Mouse (Mus musculus) left cerebral cortex, postnatal 4 days (tissue): Measurements from ENCODE around the gene Ica1. TPM values are rescaled to one million over a fixed set of nuclear protein-coding genes. Genes with fewer than 3 reads are reported as not detected.

Experiments
- DNase-seq: peaks from one replicate; pipeline ENCODE4 v3.0.0-alpha.2; 2022
- intact Hi-C: fragments of 180-260 bp; cut with DNase I; formaldehyde crosslinking; loops from one replicate; pipeline ENCODE4 v1.15.1; 2025
- total RNA-seq, 2 experiments: library from RNA; stranded (reverse); gene quantifications; 2 replicates each; pipeline ENCODE4 v1.2.3; 2021

Ica1 gene
- 10 to 100 TPM; 63.4 to 64.1 TPM for total RNA-seq

GRCm38 (mm10) chr6:8778296-8778649 lies at the start of gene Ica1:
Gene Ica1, minus strand, starts transcription at chr6:8778488.
- DNase-seq = no peak

GRCm38 (mm10) chr6:8819866-8820265 lies 41.6 kb upstream of the Ica1 start:
- intact Hi-C loops = no loop called here
- no peak for DNase-seq

More at GRCm38 (mm10) chr6:8778296-8778649, at the start of gene Ica1:
- intact Hi-C loops = no loop called here

GRCm38 (mm10) chr6:8814332-8815002 lies 36.2 kb upstream of the Ica1 start:
- no peak for DNase-seq
- intact Hi-C loops = no loop called here

- intact Hi-C loops = no loop called here
- DNase-seq = no peak
Measured at GRCm38 (mm10) chr6:8802561-8803150, 24.4 kb upstream of the Ica1 start.

GRCm38 (mm10) chr6:8792385-8792784 lies 14.1 kb upstream of the Ica1 start:
- intact Hi-C loops = no loop called here
- DNase-seq = no peak

- DNase-seq = no peak
- intact Hi-C loops = no loop called here
Measured at GRCm38 (mm10) chr6:8791781-8792180, 13.5 kb upstream of the Ica1 start.

- DNase-seq = no peak
- intact Hi-C loops = no loop called here
Measured at GRCm38 (mm10) chr6:8780618-8781017, 2.3 kb upstream of the Ica1 start.

- intact Hi-C loops = no loop called here
- DNase-seq = peak; percentile 47
Measured at GRCm38 (mm10) chr6:8777411-8778295, 635 bp downstream of the Ica1 start.

GRCm38 (mm10) chr6:8771539-8771938 lies 6.7 kb downstream of the Ica1 start:
- DNase-seq = no peak
- intact Hi-C loops = no loop called here

GRCm38 (mm10) chr6:8770341-8770740 lies 7.9 kb downstream of the Ica1 start:
- DNase-seq = no peak
- intact Hi-C loops = no loop called here

- intact Hi-C loops = no loop called here
- no peak for DNase-seq
Measured at GRCm38 (mm10) chr6:8769803-8770202, 8.5 kb downstream of the Ica1 start.

GRCm38 (mm10) chr6:8766652-8767051 lies 11.6 kb downstream of the Ica1 start:
- DNase-seq = no peak
- intact Hi-C loops = no loop called here

- DNase-seq = no peak
- intact Hi-C loops = no loop called here
Measured at GRCm38 (mm10) chr6:8765801-8766200, 12.5 kb downstream of the Ica1 start.

GRCm38 (mm10) chr6:8765064-8765463 lies 13.2 kb downstream of the Ica1 start:
- intact Hi-C loops = no loop called here
- DNase-seq = no peak

GRCm38 (mm10) chr6:8760708-8761294 lies 17.5 kb downstream of the Ica1 start:
- intact Hi-C loops = no loop called here
- DNase-seq = no peak

- intact Hi-C loops = no loop called here
- no peak for DNase-seq
Measured at GRCm38 (mm10) chr6:8759901-8760300, 18.4 kb downstream of the Ica1 start.

- intact Hi-C loops = no loop called here
- DNase-seq = no peak
Measured at GRCm38 (mm10) chr6:8755760-8756276, 22.5 kb downstream of the Ica1 start.

- intact Hi-C loops = no loop called here
- DNase-seq = no peak
Measured at GRCm38 (mm10) chr6:8754486-8754885, 23.8 kb downstream of the Ica1 start.

GRCm38 (mm10) chr6:8753723-8754036 lies 24.6 kb downstream of the Ica1 start:
- intact Hi-C loops = no loop called here

GRCm38 (mm10) chr6:8752984-8753722 lies 25.1 kb downstream of the Ica1 start:
- no peak for DNase-seq
- intact Hi-C loops = no loop called here

More at GRCm38 (mm10) chr6:8753723-8754036, 24.6 kb downstream of the Ica1 start:
- no peak for DNase-seq

- intact Hi-C loops = no loop called here
- no peak for DNase-seq
Measured at GRCm38 (mm10) chr6:8744886-8745285, 33.4 kb downstream of the Ica1 start.
